Mouse (Mus musculus) left cerebral cortex, adult 11 months (tissue): Measurements from ENCODE around the gene AI597479.
A peak's percentile ranks its signal among the peaks of the same experiment; 100 is the strongest.
"Not testable (repeated sequence)": the region's sequence is repeated elsewhere in the genome, so short reads cannot be mapped to it uniquely, and the experiment has no call there.

Source experiments
- DNase-seq: peaks from one replicate; pipeline ENCODE4 v3.0.0; 2022; ENCODE audit warnings: low spot score

The AI597479 gene

DNA sequence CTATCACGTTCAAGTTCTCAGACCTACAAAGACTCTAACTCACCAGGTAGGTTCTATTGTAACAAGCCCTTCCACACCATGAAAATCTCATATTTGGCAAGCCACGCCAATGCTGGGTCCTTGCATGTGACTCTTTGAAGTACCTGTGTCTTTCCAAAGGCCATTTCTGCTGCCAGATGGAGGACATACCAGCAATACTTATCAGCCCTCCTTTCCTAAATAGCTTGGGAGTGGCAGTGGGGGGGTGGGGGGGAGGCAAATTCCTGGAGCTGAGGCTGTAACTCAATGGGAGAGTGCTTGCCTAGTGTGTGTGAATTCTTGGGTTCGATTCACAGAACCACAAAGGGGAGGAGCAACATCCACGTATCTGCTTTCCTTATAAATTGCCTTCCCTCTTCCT, 26.2 kb downstream of the AI597479 start:
- DNase-seq: no peak

GRCm38 (mm10) chr1:43127196-43127595, 28.7 kb downstream of the AI597479 start:
- no peak for DNase-seq

- DNase-seq: no peak
Measured at GRCm38 (mm10) chr1:43127820-43128610, 29.5 kb downstream of the AI597479 start.

GRCm38 (mm10) chr1:43130219-43130981, 31.9 kb downstream of the AI597479 start:
- DNase-seq: no peak

GRCm38 (mm10) chr1:43131591-43131990, 33.1 kb downstream of the AI597479 start:
- no peak for DNase-seq

DNA sequence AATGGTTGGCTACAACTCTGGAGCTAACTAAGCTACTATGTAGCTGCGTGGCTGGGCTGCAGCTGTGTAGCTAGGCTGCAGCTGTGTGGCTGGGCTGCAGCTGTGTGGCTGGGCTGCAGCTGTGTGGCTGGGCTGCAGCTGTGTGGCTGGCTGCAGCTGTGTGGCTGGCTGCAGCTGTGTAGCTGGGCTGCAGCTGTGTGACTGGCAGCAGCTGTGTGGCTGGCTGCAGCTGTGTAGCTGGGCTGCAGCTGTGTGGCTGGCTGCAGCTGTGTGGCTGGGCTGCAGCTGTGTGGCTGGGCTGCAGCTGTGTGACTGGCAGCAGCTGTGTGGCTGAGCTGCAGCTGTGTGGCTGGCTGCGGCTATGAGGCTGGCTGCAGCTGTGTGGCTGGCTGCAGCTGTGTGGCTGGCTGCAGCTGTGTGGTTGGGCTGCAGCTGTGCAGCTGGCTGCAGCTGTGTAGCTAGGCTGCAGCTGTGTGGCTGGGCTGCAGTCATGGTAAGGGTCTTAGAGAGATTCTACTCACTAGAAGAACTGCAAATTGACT, 38.0 kb downstream of the AI597479 start:
- DNase-seq: not testable (repeated sequence)

GRCm38 (mm10) chr1:43137334-43137733, 38.8 kb downstream of the AI597479 start:
- peak; percentile 61 for DNase-seq

DNA sequence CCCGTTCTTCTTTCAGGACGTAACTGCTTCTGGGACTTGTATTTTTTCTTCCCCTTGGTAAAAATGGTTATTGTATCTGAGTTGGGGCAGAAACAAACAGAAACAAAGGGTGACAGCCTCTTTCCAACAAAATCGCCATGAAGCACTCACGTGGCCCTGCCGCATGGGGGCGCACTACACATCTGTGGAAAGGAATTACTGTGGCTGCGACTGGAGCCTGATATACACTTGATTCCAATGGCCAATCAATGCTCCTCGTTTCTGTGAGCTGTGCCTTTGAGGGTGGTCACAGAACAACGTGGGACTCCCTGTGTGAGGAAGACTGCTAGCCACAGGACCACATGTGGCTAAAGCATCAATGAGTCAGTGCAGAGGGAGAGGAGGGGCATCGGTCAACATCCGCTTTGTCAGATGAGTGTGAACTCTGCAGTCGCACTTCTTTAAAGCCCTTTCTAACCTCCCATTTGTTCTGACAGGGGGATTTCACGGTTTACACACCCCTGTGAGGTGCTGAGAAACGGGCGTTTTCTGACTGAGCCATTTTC, 39.8 kb downstream of the AI597479 start:
- no peak for DNase-seq

GRCm38 (mm10) chr1:43139587-43140266, 41.2 kb downstream of the AI597479 start:
- peak; percentile 84 for DNase-seq

DNA sequence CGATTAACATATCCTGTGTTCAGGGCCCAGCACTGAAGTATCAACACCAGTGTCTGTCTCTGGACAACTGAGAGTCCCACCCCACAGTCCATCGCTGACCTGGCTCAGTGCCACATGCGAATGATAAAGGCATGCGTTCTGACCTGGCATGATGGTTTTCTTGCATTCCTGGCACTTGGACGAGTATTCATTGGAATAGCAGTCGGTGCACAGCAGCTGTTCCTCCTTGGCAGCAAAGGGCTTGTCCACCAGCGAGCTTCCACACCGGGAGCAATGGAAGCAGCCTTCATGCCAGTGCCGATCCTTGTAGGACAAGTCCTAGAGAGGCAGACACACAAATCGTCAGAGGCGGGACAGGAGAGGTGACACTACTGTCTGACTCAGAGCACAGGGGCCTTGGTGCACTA, 43.0 kb downstream of the AI597479 start:
- no peak for DNase-seq

DNA sequence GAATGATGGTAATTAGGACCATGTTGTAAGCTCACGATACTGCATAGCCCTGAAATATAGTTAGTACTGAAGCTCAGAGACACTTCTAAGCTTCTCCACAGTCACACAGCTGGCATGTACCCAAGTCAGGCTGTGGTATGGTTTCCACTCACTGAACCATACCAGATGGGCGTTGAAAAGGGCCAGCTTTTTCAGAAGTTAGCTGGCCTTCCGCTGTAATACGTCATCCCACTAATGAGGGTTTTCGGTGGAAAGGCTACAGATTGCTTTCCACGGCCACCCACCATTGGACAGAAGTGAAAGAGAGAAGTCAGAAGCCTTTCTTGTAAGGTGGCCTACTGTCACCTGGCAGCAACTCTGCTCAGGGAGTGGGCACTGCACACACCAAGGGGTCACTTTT, 44.3 kb downstream of the AI597479 start:
- DNase-seq: no peak

DNA sequence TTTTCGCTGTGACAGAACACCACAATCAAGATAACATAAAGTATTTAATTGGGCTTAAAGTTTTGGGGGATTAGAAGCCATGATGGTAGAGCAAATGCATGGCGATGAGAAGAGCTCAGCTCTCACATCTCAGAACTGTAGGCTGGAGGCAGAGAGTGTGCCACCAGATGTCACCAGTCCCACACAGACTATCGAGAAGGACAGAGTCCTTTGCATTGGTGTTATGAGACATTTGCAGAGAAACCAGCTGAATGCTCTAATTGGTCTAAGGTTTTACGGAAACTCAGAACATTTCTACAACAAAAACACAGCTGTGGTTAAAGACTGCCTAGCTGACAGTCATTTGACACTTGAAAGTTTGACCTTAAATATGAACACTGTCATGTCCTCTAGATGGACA, 44.8 kb downstream of the AI597479 start:
- no peak for DNase-seq

- no peak for DNase-seq
Measured at GRCm38 (mm10) chr1:43143791-43144190, 45.3 kb downstream of the AI597479 start.

- DNase-seq: no peak
Measured at GRCm38 (mm10) chr1:43144338-43144906, 45.9 kb downstream of the AI597479 start.

DNA sequence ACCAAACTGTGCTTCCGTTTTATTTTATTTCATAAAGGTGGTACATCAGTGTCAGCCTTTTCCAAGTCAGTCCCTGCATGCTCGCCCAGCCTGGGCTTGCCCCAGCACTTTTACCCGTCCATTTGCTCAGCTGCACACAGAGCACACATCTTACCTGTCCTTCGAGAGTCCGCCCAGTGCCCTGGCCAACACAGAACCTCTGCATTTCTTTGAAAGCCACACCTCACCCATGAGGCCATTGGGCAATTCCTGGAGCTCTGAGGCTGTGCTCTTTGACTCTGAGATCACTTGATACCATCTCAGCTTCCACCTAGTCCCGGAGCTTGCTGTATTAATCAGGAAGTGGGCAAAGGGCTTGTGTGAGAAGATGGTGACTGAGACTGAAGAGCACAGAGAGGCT, 46.9 kb downstream of the AI597479 start:
- no peak for DNase-seq

DNA sequence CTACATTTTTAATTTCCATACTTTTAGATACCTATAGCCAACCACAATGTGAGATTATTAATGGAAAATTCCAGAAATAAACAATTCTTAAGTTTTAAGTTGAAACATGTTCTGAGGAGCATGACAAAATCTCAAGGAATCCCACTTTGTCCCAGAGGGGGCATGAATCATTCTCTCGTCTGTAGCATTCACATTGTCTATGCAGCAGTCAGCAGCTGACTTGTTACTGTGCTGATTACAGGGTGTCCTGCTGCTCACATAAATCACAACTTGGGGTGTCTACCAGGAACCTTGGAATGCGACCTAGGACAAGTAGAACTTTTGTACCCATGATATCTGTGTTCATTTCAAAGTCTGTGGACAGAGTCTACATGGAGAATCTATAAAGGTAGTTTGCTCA, 49.0 kb downstream of the AI597479 start:
- no peak for DNase-seq

DNA sequence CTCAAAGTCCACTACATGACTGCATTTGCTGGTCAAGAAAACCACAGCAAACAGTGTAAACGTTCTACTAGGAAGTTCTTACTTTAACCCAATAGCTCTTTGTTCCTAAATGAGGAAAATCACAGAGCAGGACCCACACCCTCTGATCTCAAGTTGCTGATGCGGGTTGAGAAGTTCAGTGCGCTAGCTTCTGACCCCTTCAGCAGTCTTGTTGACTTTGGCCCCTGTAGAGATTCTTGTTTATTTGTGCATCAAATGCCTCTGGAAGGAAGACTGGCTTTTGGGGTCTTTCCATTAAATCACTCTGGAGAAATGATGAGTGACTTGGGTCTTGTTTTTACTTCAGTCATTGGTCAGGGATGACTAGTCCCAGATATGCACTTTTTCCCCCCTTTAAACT, 51.7 kb downstream of the AI597479 start:
- DNase-seq: no peak

DNA sequence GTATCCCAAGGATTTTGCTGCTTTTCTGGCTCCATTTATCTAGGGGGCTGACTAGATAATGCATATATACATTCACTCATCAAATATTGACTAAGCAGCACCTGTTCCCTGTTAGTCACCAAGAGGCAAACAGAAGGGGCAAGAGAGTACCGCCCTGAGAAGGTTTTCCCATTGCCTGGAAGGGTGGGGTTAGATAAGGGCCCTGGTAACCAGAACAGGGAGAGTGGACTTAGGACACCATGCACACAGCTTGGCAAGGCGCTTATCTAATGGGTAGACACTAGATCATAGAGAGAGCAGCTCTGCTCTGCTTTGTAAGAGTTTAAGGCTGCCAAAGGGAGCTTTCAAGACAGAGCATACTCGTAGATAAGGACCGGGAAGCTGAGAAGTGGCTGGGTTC, 54.1 kb downstream of the AI597479 start:
- no peak for DNase-seq

GRCm38 (mm10) chr1:43153538-43153937, 55.0 kb downstream of the AI597479 start:
- DNase-seq: no peak

DNA sequence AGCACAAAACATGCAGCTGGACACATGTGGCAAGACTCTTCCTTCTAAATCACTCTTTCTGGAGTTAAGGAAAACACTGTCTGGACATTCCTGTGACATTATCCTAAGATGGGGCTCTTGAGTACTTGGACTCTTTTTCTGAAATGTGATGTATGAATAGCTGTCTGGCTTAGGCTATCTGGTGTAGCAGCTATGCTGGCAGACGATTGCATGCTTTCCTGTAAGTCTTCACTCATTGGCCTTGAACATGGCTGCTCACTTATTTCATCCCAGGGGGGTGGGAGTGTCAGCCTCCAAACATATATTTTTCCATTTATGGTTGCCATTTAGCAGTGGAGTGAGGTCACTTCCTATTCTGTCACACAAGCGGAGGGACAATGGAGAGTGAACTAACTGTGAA, 56.0 kb downstream of the AI597479 start:
- no peak for DNase-seq

DNA sequence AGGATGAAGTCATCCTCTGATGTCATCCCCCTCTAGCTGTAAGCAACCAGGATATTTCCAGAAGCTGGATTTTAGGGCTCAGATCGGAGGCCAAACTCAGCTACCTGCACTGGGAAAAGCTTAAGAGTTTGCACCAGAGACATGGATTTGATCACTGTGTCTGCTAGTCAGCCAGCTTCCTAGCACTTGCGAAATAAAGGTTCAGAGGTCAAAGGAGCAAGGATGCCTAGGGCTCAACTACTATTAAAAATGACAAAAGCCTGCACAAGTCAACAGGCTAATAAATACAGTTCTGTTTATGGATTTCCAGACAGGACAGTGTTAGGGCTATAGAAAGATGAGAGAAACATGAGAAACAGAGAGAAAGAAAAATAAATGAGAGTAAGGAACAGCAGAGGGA, 59.4 kb downstream of the AI597479 start:
- DNase-seq: no peak

DNA sequence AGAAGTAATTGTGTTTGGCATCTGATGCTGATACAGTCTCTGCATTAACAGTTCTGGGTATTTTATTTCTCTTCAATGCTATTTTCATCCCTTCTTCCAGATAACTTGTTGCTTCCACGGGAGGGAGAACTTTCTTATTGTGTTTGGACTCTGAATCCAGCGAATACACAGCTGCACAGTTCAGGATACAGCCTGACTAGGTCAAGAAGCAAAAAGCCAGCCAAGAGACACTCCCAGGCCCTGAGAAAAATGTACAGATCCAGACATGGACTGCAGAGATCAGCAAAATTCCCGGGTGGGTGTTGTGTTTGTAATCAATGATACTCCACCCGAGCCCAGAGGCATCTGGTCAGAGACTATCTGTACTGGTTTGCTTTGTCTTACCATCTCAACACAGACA, 60.9 kb downstream of the AI597479 start:
- no peak for DNase-seq
